Mouse (Mus musculus) olfactory bulb, adult 2 months (tissue): ENCODE measurements around the gene Scai.

Experiments
- CTCF ChIP-seq: fragments of 200-500 bp; IDR thresholded peaks from 2 replicates; pipeline ENCODE4 v1.5.1; 2012; ENCODE audit warnings: low read depth, mild to moderate bottlenecking, low read length, moderate library complexity; ENCODE audit not compliant: insufficient read depth
- POLR2A ChIP-seq: fragments of 200-500 bp; IDR thresholded peaks from 2 replicates; pipeline ENCODE4 v1.6.1; 2012; ENCODE audit warnings: mild to moderate bottlenecking, low read depth, low read length, moderate library complexity; ENCODE audit not compliant: insufficient read depth

DNA sequence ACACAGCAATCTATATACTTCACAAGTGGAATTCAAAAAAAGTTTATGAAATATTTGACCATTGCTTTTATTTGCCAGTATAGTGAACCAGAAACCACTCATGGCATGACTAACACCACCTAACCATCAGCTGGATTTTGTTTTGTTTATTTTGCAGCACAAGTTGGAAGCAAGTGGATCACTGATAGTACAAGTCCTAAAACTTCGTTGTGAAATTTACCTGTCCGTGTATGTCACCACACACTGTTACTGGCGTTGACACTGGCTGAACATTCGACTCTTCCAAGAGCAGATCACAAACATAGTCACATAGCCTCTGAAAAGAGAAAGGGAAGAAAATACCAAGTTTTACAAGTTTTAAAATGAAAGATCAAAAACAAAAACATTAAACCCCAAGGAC, 20.2 kb upstream of the Scai start:
- TF ChIP-seq POLR2A (no peak), CTCF (no peak)
